Mouse (Mus musculus): ENCODE results near the gene Cd47. TPM values are rescaled to one million over a fixed set of nuclear protein-coding genes. Genes with fewer than 3 reads are reported as not detected.
A peak's percentile ranks its signal among the peaks of the same experiment; 100 is the strongest.

The Cd47 gene
- total and polyA plus RNA-seq, 3 experiments = 102 to 277 (median 142) TPM

DNA sequence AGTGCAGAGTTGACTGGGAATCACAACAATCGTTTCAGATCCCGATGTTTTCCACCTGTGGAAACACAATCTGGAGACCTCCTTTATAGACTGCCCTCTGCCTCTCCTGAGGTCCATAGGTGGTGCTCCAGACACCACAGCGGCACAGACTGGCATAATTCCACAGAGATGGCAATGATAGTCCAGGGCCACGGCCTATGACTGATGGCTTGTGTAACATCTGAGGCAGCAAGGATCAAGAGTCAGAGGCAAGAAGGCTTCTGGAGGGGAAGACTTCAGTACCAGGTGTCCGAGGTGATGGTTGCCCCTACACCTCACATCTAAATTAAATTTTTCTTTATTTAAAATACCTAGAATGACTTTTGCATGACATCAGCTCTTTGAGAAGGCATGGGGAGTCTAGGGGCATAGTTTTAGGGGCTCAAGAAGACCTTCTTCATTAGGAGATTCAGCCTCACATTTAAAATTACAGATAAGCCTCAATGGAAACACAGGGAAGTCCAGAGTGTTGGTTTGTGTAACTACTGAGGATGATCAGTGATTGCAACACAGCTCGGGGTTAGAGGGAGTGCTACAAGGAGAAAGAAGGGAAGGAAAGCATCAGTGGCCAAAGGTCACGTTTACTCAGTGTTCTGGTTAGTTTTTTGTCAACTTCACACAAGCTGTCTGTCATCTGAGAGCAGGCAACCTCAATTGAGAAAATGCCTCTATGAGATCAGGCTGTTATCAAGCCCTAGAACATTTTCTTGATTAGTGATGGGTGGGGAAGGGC, 156.4 kb downstream of the Cd47 start:
- TF ChIP-seq MAFK (IDR thresholded peaks at IDR 0.05; ENCODE audit: insufficient replicate concordance, low read length) (peak; percentile 15; the same call in 1 of the 2 replicates), RAD21 (IDR thresholded peaks at IDR 0.05; ENCODE audit: low read depth, low read length) (no peak), TCF12 (IDR thresholded peaks at IDR 0.05; ENCODE audit: low read depth, low read length) (0 out of 2 replicates have a peak, but pooled peaks have one; percentile 21)
- in situ Hi-C loops (cut with MboI; ENCODE audit: low pct_ligation_motif_present, low pct_unique_long_range_greater_than_20kb, low sequenced_read_pairs) (no loop called here), dilution Hi-C loops (cut with MboI; ENCODE audit: extremely low pct_ligation_motif_present, extremely low pct_unique_long_range_greater_than_20kb, low sequenced_read_pairs) (no loop called here)
- Histone ChIP-seq H3K9ac (ENCODE audit: insufficient read depth, low read depth) (peak overlapping the region; percentile 93), H3K9me3 (replicated peaks; ENCODE audit: low read length) (peaks cover 4% of the 10 kb centered on the region), H3K4me3 (replicated peaks in 1 of 3; ENCODE audit: low read depth in 2 of 3, low read length in 2 of 3, poor library complexity in 1 of 3) (peak overlapping the region in 2 of 3 experiments; percentile 50 to 61), H3K4me1 (ENCODE audit: control insufficient read depth in 1 of 2, insufficient read depth in 2 of 2) (peaks cover 17 to 56% of the 10 kb centered on the region in 2 experiments), H3K79me2 (replicated peaks; ENCODE audit: control insufficient read depth, extremely low read depth, insufficient read depth, poor library complexity, severe bottlenecking) (peaks cover 71% of the 10 kb centered on the region), H3K36me3 (replicated peaks in 1 of 2; ENCODE audit: control insufficient read depth in 1 of 2, insufficient read depth in 1 of 2, low read length in 1 of 2) (peaks cover 30 to 56% of the 10 kb centered on the region in 2 experiments), H3K4me2 (ENCODE audit: insufficient read depth, low read depth, poor library complexity, severe bottlenecking) (peak overlapping the region; percentile 98), H3K27me3 (replicated peaks) (no peaks in the 10 kb centered on the region), H3K27ac (ENCODE audit: insufficient read depth, low read depth) (peak overlapping the region; percentile 98)
- DNase-seq (ENCODE audit: extremely low read depth) = no peak

DNA sequence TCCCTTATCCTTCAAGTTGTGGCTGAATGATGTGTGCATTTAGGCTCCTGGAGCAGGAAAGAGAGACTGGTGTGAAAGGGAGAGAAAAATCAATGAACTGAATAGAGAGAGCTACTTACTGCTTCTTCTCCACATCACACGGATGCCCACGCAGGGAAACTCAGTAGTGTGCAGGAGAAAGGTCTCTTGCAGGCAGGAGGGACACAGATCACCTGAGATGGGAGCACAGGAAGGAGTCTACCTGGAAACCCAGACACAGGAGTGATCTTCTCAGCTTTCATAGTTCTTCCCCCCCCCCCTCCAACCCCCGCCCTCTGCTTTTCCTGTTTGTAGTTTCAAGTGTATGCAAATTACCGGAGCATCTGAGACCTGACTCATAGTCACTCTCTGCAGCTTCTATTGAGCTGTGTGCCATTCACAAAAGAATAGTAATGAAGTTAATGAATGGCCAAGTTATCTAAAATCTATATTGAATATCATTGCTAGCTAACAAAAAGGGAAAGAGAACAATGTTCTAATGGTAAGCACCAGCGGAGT, 158.6 kb downstream of the Cd47 start:
- dilution Hi-C loops (cut with MboI; ENCODE audit: extremely low pct_ligation_motif_present, extremely low pct_unique_long_range_greater_than_20kb, low sequenced_read_pairs) = no loop called here
- Histone ChIP-seq H3K36me3 (replicated peaks in 1 of 2; ENCODE audit: control insufficient read depth in 1 of 2, insufficient read depth in 1 of 2, low read length in 1 of 2) (peaks cover 8 to 36% of the 10 kb centered on the region in 2 experiments), H3K79me2 (replicated peaks; ENCODE audit: control insufficient read depth, extremely low read depth, insufficient read depth, poor library complexity, severe bottlenecking) (peaks cover 49% of the 10 kb centered on the region), H3K9me3 (replicated peaks; ENCODE audit: low read length) (peaks cover 2% of the 10 kb centered on the region), H3K4me3 (replicated peaks in 1 of 3; ENCODE audit: low read depth in 2 of 3, low read length in 2 of 3, poor library complexity in 1 of 3) (peak overlapping the region in 2 of 3 experiments; percentile 50 to 72), H3K9ac (ENCODE audit: insufficient read depth, low read depth) (peak overlapping the region; percentile 93), H3K4me2 (ENCODE audit: insufficient read depth, low read depth, poor library complexity, severe bottlenecking) (peak overlapping the region; percentile 98), H3K27me3 (replicated peaks) (no peaks in the 10 kb centered on the region), H3K27ac (ENCODE audit: insufficient read depth, low read depth) (peak overlapping the region; percentile 83), H3K4me1 (ENCODE audit: control insufficient read depth in 1 of 2, insufficient read depth in 2 of 2) (peaks cover 25 to 70% of the 10 kb centered on the region in 2 experiments)
- in situ Hi-C loops (cut with MboI; ENCODE audit: low pct_ligation_motif_present, low pct_unique_long_range_greater_than_20kb, low sequenced_read_pairs) = no loop called here
- DNase-seq (ENCODE audit: extremely low read depth) = peak; percentile 55
- TF ChIP-seq SMC3 (IDR thresholded peaks at IDR 0.05; ENCODE audit: low read depth, low read length) = peak; percentile 30; the same call in 1 of the 2 replicates
- TF ChIP-seq MXI1 (IDR thresholded peaks at IDR 0.05; ENCODE audit: low read depth, low read length) = 0 out of 2 replicates have a peak, but pooled peaks have one; percentile 36
- no peak for TF ChIP-seq E2F4 (IDR thresholded peaks at IDR 0.05; ENCODE audit: insufficient replicate concordance, low read depth, low read length)
- TF ChIP-seq MAZ (IDR thresholded peaks at IDR 0.05; ENCODE audit: low read depth, low read length) = peak; percentile 96
- no peak for TF ChIP-seq USF1 (IDR thresholded peaks at IDR 0.05; ENCODE audit: low read depth, low read length)
- no peak for TF ChIP-seq PAX5 (IDR thresholded peaks at IDR 0.05; ENCODE audit: low read length)
- TF ChIP-seq USF2 (conservative IDR thresholded peaks at IDR 0.05; ENCODE audit: low read depth, low read length) = no peak
- TF ChIP-seq NRF1 (IDR thresholded peaks at IDR 0.05; ENCODE audit: low read depth, low read length) = no peak
- TF ChIP-seq TBP (conservative IDR thresholded peaks at IDR 0.05; ENCODE audit: low read depth, low read length) = 0 out of 2 replicates have a peak, but pooled peaks have one; percentile 45
- peak; percentile 77 for TF ChIP-seq BHLHE40 (IDR thresholded peaks at IDR 0.05; ENCODE audit: low read depth, low read length)
- peak; percentile 61 for TF ChIP-seq ELF1 (IDR thresholded peaks at IDR 0.05; ENCODE audit: low read depth, low read length)
- peak; percentile 63; the same call in 1 of the 2 replicates for TF ChIP-seq IRF4 (IDR thresholded peaks at IDR 0.05; ENCODE audit: low read depth, low read length)
- TF ChIP-seq JUND (conservative IDR thresholded peaks at IDR 0.05; ENCODE audit: low read depth, low read length) = peak; percentile 49; the same call in 1 of the 2 replicates
- no peak; the same call in 1 of the 2 replicates for TF ChIP-seq TCF12 (IDR thresholded peaks at IDR 0.05; ENCODE audit: low read depth, low read length)
- no peak; the same call in 1 of the 2 replicates for TF ChIP-seq RCOR1 (conservative IDR thresholded peaks at IDR 0.05; ENCODE audit: low read depth, low read length)
- TF ChIP-seq UBTF (IDR thresholded peaks at IDR 0.05; ENCODE audit: low read depth, low read length) = no peak
- no peak for TF ChIP-seq CTCF (conservative IDR thresholded peaks at IDR 0.05 in 1 of 2, IDR thresholded peaks at IDR 0.05 in 1 of 2; ENCODE audit: low read depth in 2 of 2, low read length in 2 of 2)
- TF ChIP-seq MAFK (IDR thresholded peaks at IDR 0.05; ENCODE audit: insufficient replicate concordance, low read length) = no peak
- TF ChIP-seq ZKSCAN1 (IDR thresholded peaks at IDR 0.05; ENCODE audit: borderline replicate concordance, low read depth, low read length) = no peak
- TF ChIP-seq SIN3A (IDR thresholded peaks at IDR 0.05; ENCODE audit: low read length) = peak; percentile 54; the same call in 1 of the 2 replicates
- TF ChIP-seq CHD1 (IDR thresholded peaks at IDR 0.05; ENCODE audit: low read depth, low read length) = no peak
- peak; percentile 38; the same call in 1 of the 2 replicates for TF ChIP-seq HCFC1 (IDR thresholded peaks at IDR 0.05; ENCODE audit: low read depth, low read length)
- TF ChIP-seq JUN (IDR thresholded peaks at IDR 0.05; ENCODE audit: insufficient read depth, low read depth, low read length) = no peak
- peak; percentile 65; the same call in 1 of the 2 replicates for TF ChIP-seq POLR2A (IDR thresholded peaks at IDR 0.05; ENCODE audit: low read depth, low read length)
- no peak for TF ChIP-seq KAT2A (IDR thresholded peaks at IDR 0.05; ENCODE audit: insufficient replicate concordance, low read length)
- no peak; the same call in 1 of the 2 replicates for TF ChIP-seq MEF2A (IDR thresholded peaks at IDR 0.05; ENCODE audit: borderline replicate concordance, low read depth, low read length)
- TF ChIP-seq MAX (IDR thresholded peaks at IDR 0.05; ENCODE audit: low read length) = peak; percentile 29; the same call in 1 of the 2 replicates
- TF ChIP-seq ZC3H11A (IDR thresholded peaks at IDR 0.05; ENCODE audit: low read depth, low read length) = no peak
